Comparison of ENCODE assay signal across 9 mouse cellular contexts in genomic region chr13:67332877-67333276, GRCm38 (mm10). TPM values are rescaled to one million over a fixed set of nuclear protein-coding genes. Genes with fewer than 3 reads are reported as not detected.
A peak's percentile ranks its signal among the peaks of the same experiment; 100 is the strongest.
DNase-seq lines count a peak whose midpoint lies in the region; ATAC-seq and TF ChIP-seq lines count a peak whose summit lies in the region.
"Had no signal": no experiment of that assay in that cellular context is flagged by ENCODE, and none has a peak within 500 bp of the region (broad histone marks: within the 10 kb centered on the region; RNA-seq: fewer than 3 reads in every experiment).

No protein-coding gene starts in this region.

- H3K9me3 ChIP-seq in kidney, embryonic 15.5 days (replicated peaks): no peaks in the 10 kb centered on the region
- H3K9me3 ChIP-seq in forebrain, postnatal 0 days (ENCODE audit: low read length): no peaks in the 10 kb centered on the region
- no peaks in the 10 kb centered on the region for H3K9me3 ChIP-seq in liver, embryonic 14.5 days (ENCODE audit: control insufficient read depth, low read length)

- peak overlapping the region; percentile 56 for H3K9ac ChIP-seq in kidney, embryonic 15.5 days
- H3K9ac ChIP-seq in forebrain, postnatal 0 days: peak overlapping the region; percentile 50
- H3K9ac ChIP-seq in liver, embryonic 14.5 days (replicated peaks): peak overlapping the region; percentile 74

- no peaks in the 10 kb centered on the region for H3K36me3 ChIP-seq in kidney, embryonic 15.5 days
- H3K36me3 ChIP-seq in forebrain, postnatal 0 days (ENCODE audit: insufficient read depth): no peaks in the 10 kb centered on the region
- H3K36me3 ChIP-seq in liver, embryonic 14.5 days (replicated peaks; ENCODE audit: control insufficient read depth, insufficient read depth, low read depth): no peaks in the 10 kb centered on the region

- H3K4me2 ChIP-seq in kidney, embryonic 15.5 days: peak overlapping the region; percentile 70
- H3K4me2 ChIP-seq in forebrain, postnatal 0 days (ENCODE audit: low read depth): peak overlapping the region; percentile 80
- peak overlapping the region; percentile 57 for H3K4me2 ChIP-seq in liver, embryonic 14.5 days (ENCODE audit: low read depth)

- no peaks in the 10 kb centered on the region for H3K27me3 ChIP-seq in kidney, embryonic 15.5 days
- H3K27me3 ChIP-seq in forebrain, postnatal 0 days (ENCODE audit: insufficient read depth, low read length): no peaks in the 10 kb centered on the region
- H3K27me3 ChIP-seq in liver, embryonic 14.5 days (ENCODE audit: control insufficient read depth, insufficient read depth, low read length): no peaks in the 10 kb centered on the region

- DNase-seq in kidney, postnatal 36 days: no peak
- peak; percentile 2 for DNase-seq in adipocyte (ENCODE audit: low spot score)
- DNase-seq in forebrain, postnatal 0 days: no peak
- DNase-seq in liver, embryonic 14.5 days (ENCODE audit: low read depth in 3 of 3, low spot score in 3 of 3): no peak
- peak; percentile 7 for DNase-seq in thymus, postnatal 4 days
- DNase-seq in urinary bladder, adult 18-20 months (ENCODE audit: low spot score in 2 of 2): no peak
- no peak for DNase-seq in adrenal gland, adult 8-10 months

- H3K27ac ChIP-seq in kidney, embryonic 15.5 days: 0 out of 2 replicates have a peak overlapping the region, but pooled peaks have one; percentile 63
- H3K27ac ChIP-seq in forebrain, postnatal 0 days (ENCODE audit: low read depth, low read length): no peak overlapping the region
- no peak overlapping the region for H3K27ac ChIP-seq in liver, embryonic 14.5 days

- H3K4me1 ChIP-seq in kidney, embryonic 15.5 days: 0 out of 2 replicates have a peak, but pooled peaks cover 6% of the 10 kb centered on the region
- no peaks in the 10 kb centered on the region for H3K4me1 ChIP-seq in forebrain, postnatal 0 days (ENCODE audit: insufficient read depth)
- H3K4me1 ChIP-seq in liver, embryonic 14.5 days (replicated peaks; ENCODE audit: control insufficient read depth in 2 of 2, insufficient read depth in 2 of 2, low read length in 1 of 2): 0 out of 4 replicates have a peak, but pooled peaks cover 0 to 6% of the 10 kb centered on the region in 2 experiments

- no peak for TF ChIP-seq CTCF in forebrain, postnatal 0 days (IDR thresholded peaks at IDR 0.05; ENCODE audit: low read depth)
- no peak for TF ChIP-seq CTCF in liver, embryonic 14.5 days (IDR thresholded peaks at IDR 0.05; ENCODE audit: low read depth)

- TF ChIP-seq EP300 in liver, embryonic 14.5 days (IDR thresholded peaks at IDR 0.05; ENCODE audit: low read depth): no peak

- 63% methylated on average over 1 of the region's 1 CpGs for WGBS in kidney, embryonic 15.5 days
- WGBS in forebrain, postnatal 0 days: 65% methylated on average over 1 of the region's 1 CpGs
- WGBS in liver, embryonic 14.5 days (ENCODE audit: insufficient replicate concordance): 45% methylated on average over 1 of the region's 1 CpGs

- H3K4me3 ChIP-seq in kidney, embryonic 15.5 days (replicated peaks): peak overlapping the region; percentile 60
- peak overlapping the region; percentile 53 for H3K4me3 ChIP-seq in forebrain, postnatal 0 days (ENCODE audit: low read depth, low read length)
- H3K4me3 ChIP-seq in liver, embryonic 14.5 days (ENCODE audit: insufficient read depth in 1 of 2, low read depth in 2 of 2, low read length in 2 of 2): peak overlapping the region; percentile 55 to 95; a peak in 3 of 4 replicates

- peak; percentile 44; the same call in 1 of the 2 replicates for ATAC-seq in kidney, embryonic 15.5 days (replicated peaks; ENCODE audit: low FRiP score)
- ATAC-seq in forebrain, postnatal 0 days: peak; percentile 19
- ATAC-seq in liver, embryonic 14.5 days (ENCODE audit: insufficient read depth): 0 out of 2 replicates have a peak, but pooled peaks have one; percentile 20

RNA-seq across cellular contexts. Expression of gene Zfp595, which starts 0.5 kb away (rescaled TPM):
- polyA plus RNA-seq in kidney, embryonic 15.5 days (2015; fragmentation: Nextera tagmentation; extraction: Ambion mirVana): 2.2 and 2.5 TPM in 2 replicates
- total RNA-seq in forebrain, postnatal 0 days (2014; rRNA removed): 3.0 and 3.2 TPM in 2 replicates
- polyA plus RNA-seq in forebrain, postnatal 0 days (2015; fragmentation: Nextera tagmentation; extraction: Ambion mirVana): 0.50 and 0.54 TPM in 2 replicates
- polyA plus RNA-seq in liver, embryonic 14.5 days (2012; rRNA removed): 0.79 and 1.3 TPM in 2 replicates
- 1.1 TPM in 2 replicates for polyA plus RNA-seq in liver, embryonic 14.5 days (2014; fragmentation: Nextera tagmentation; extraction: Ambion mirVana)
- total RNA-seq in adrenal gland, adult 8-10 months (2022): 1 to 10 TPM; 5.3 to 6.1 (median 5.6) TPM

RNA-seq across cellular contexts. Expression of gene Zfp457, which starts 26.6 kb away (rescaled TPM):
- 0.39 and 1.00 TPM in 2 replicates for polyA plus RNA-seq in kidney, embryonic 15.5 days (2015; fragmentation: Nextera tagmentation; extraction: Ambion mirVana)
- 0.81 and 1.5 TPM in 2 replicates for total RNA-seq in forebrain, postnatal 0 days (2014; rRNA removed)
- polyA plus RNA-seq in forebrain, postnatal 0 days (2015; fragmentation: Nextera tagmentation; extraction: Ambion mirVana): 0.31 and 0.41 TPM in 2 replicates
- 0.42 and 0.44 TPM in 2 replicates for polyA plus RNA-seq in liver, embryonic 14.5 days (2012; rRNA removed)
- polyA plus RNA-seq in liver, embryonic 14.5 days (2014; fragmentation: Nextera tagmentation; extraction: Ambion mirVana): 0.24 TPM in 1 of 2 replicates, not detected in the other
- 1 to 10 TPM; 3.0 to 4.8 (median 4.4) TPM for total RNA-seq in adrenal gland, adult 8-10 months (2022)

RNA-seq across cellular contexts. Expression of gene Gm28044, which starts 27.5 kb away (rescaled TPM):
- 0.47 TPM in 1 of 2 replicates, not detected in the other for polyA plus RNA-seq in kidney, embryonic 15.5 days (2015; fragmentation: Nextera tagmentation; extraction: Ambion mirVana)
- not detected in 2 replicates for total RNA-seq in forebrain, postnatal 0 days (2014; rRNA removed)
- not detected in 2 replicates for polyA plus RNA-seq in forebrain, postnatal 0 days (2015; fragmentation: Nextera tagmentation; extraction: Ambion mirVana)
- polyA plus RNA-seq in liver, embryonic 14.5 days (2012; rRNA removed): not detected in 2 replicates
- polyA plus RNA-seq in liver, embryonic 14.5 days (2014; fragmentation: Nextera tagmentation; extraction: Ambion mirVana): not detected in 2 replicates
- 1 to 10 TPM in 2 of 4 experiments, not detected in 2; 3.7 to 3.9 TPM for total RNA-seq in adrenal gland, adult 8-10 months (2022)

RNA-seq across cellular contexts. Expression of gene Zfp953, which starts 27.5 kb away (rescaled TPM):
- polyA plus RNA-seq in kidney, embryonic 15.5 days (2015; fragmentation: Nextera tagmentation; extraction: Ambion mirVana): 1.5 TPM in 2 replicates
- total RNA-seq in forebrain, postnatal 0 days (2014; rRNA removed): 1.2 and 2.0 TPM in 2 replicates
- 0.19 and 0.39 TPM in 2 replicates for polyA plus RNA-seq in forebrain, postnatal 0 days (2015; fragmentation: Nextera tagmentation; extraction: Ambion mirVana)
- polyA plus RNA-seq in liver, embryonic 14.5 days (2012; rRNA removed): 0.36 and 0.78 TPM in 2 replicates
- 0.77 and 0.89 TPM in 2 replicates for polyA plus RNA-seq in liver, embryonic 14.5 days (2014; fragmentation: Nextera tagmentation; extraction: Ambion mirVana)
- 1 to 10 TPM; 2.7 to 3.8 (median 3.0) TPM for total RNA-seq in adrenal gland, adult 8-10 months (2022)

RNA-seq across cellular contexts. Expression of gene Gm28041, which starts 42.7 kb away (rescaled TPM):
- 0.21 and 0.50 TPM in 2 replicates for polyA plus RNA-seq in kidney, embryonic 15.5 days (2015; fragmentation: Nextera tagmentation; extraction: Ambion mirVana)
- not detected in 2 replicates for total RNA-seq in forebrain, postnatal 0 days (2014; rRNA removed)
- polyA plus RNA-seq in forebrain, postnatal 0 days (2015; fragmentation: Nextera tagmentation; extraction: Ambion mirVana): not detected in 2 replicates
- polyA plus RNA-seq in liver, embryonic 14.5 days (2012; rRNA removed): 0.10 TPM in 1 of 2 replicates, not detected in the other
- polyA plus RNA-seq in liver, embryonic 14.5 days (2014; fragmentation: Nextera tagmentation; extraction: Ambion mirVana): 0.19 and 0.34 TPM in 2 replicates
- total RNA-seq in adrenal gland, adult 8-10 months (2022): 1 to 10 TPM in 3 of 4 experiments, under 1 TPM in 1; 0.46 to 3.7 (median 1.6) TPM
- total RNA-seq: neutrophil, adult 5-6 weeks had no signal

Comparison
In these comparisons a context has a peak if more than half of its experiments do, and no peak if none do; other contexts are left out.
1. DNase-seq: peak in adipocyte (single experiment) and thymus, postnatal 4 days (single experiment); none in kidney, postnatal 36 days (0 of 2), forebrain, postnatal 0 days (single experiment), liver, embryonic 14.5 days (0 of 3), urinary bladder, adult 18-20 months (0 of 2) and adrenal gland, adult 8-10 months (single experiment).
2. Peak in every context shown above with its lines, with median percentiles within 50 percentile points of each other: ATAC-seq, H3K4me2 ChIP-seq, H3K4me3 ChIP-seq and H3K9ac ChIP-seq.